Mouse (Mus musculus): ENCODE measurements around the gene Dhrs7b.
"Not testable (repeated sequence)": the region's sequence is repeated elsewhere in the genome, so short reads cannot be mapped to it uniquely, and the experiment has no call there.

Gene Dhrs7b

GRCm38 (mm10) chr11:60830433-60831052, at the start of gene Dhrs7b:
Gene Dhrs7b, plus strand, starts transcription at chr11:60830631.
- DNase-seq (ENCODE audit: low spot score), result peak; percentile 35

GRCm38 (mm10) chr11:60784179-60784922, 46.1 kb upstream of the Dhrs7b start:
- no peak for DNase-seq (ENCODE audit: low spot score)

GRCm38 (mm10) chr11:60787595-60787994, 42.8 kb upstream of the Dhrs7b start:
- no peak for DNase-seq (ENCODE audit: low spot score)

GRCm38 (mm10) chr11:60790472-60790871, 40.0 kb upstream of the Dhrs7b start:
- no peak for DNase-seq (ENCODE audit: low spot score)

GRCm38 (mm10) chr11:60796342-60796741, 34.1 kb upstream of the Dhrs7b start:
- DNase-seq (ENCODE audit: low spot score), result no peak

- no peak for DNase-seq (ENCODE audit: low spot score)
Observed at GRCm38 (mm10) chr11:60799977-60800376, 30.5 kb upstream of the Dhrs7b start.

- DNase-seq (ENCODE audit: low spot score), result no peak
Observed at GRCm38 (mm10) chr11:60800892-60801291, 29.5 kb upstream of the Dhrs7b start.

GRCm38 (mm10) chr11:60808286-60809070, 22.0 kb upstream of the Dhrs7b start:
- DNase-seq (ENCODE audit: low spot score), result no peak

- no peak for DNase-seq (ENCODE audit: low spot score)
Observed at GRCm38 (mm10) chr11:60809546-60809945, 20.9 kb upstream of the Dhrs7b start.

GRCm38 (mm10) chr11:60810046-60810965, 20.1 kb upstream of the Dhrs7b start:
- no peak for DNase-seq (ENCODE audit: low spot score)

- peak; percentile 86 for DNase-seq (ENCODE audit: low spot score)
Observed at GRCm38 (mm10) chr11:60811054-60811460, 19.4 kb upstream of the Dhrs7b start.

- DNase-seq (ENCODE audit: low spot score), result not testable (repeated sequence)
Observed at GRCm38 (mm10) chr11:60811618-60812017, 18.8 kb upstream of the Dhrs7b start, which contains the start of gene Shmt1. Gene Shmt1, minus strand, starts transcription at chr11:60811718.

- DNase-seq (ENCODE audit: low spot score), result no peak
Observed at GRCm38 (mm10) chr11:60816398-60816797, 14.0 kb upstream of the Dhrs7b start.

- DNase-seq (ENCODE audit: low spot score), result no peak
Observed at GRCm38 (mm10) chr11:60823771-60824170, 6.7 kb upstream of the Dhrs7b start.

GRCm38 (mm10) chr11:60825191-60825590, 5.2 kb upstream of the Dhrs7b start:
- no peak for DNase-seq (ENCODE audit: low spot score)

GRCm38 (mm10) chr11:60826700-60827099, 3.7 kb upstream of the Dhrs7b start:
- no peak for DNase-seq (ENCODE audit: low spot score)

- no peak for DNase-seq (ENCODE audit: low spot score)
Observed at GRCm38 (mm10) chr11:60827241-60827945, 3.0 kb upstream of the Dhrs7b start.

- no peak for DNase-seq (ENCODE audit: low spot score)
Observed at GRCm38 (mm10) chr11:60828903-60829302, 1.5 kb upstream of the Dhrs7b start.

- no peak for DNase-seq (ENCODE audit: low spot score)
Observed at GRCm38 (mm10) chr11:60836897-60837296, 6.5 kb downstream of the Dhrs7b start.

- DNase-seq (ENCODE audit: low spot score), result no peak
Observed at GRCm38 (mm10) chr11:60837644-60838406, 7.4 kb downstream of the Dhrs7b start.

Measured in urinary bladder, postnatal 10 days (tissue).